Mouse (Mus musculus) ovary, postnatal 14 days (tissue): ENCODE data around the gene Atf2.
A peak's percentile ranks its signal among the peaks of the same experiment; 100 is the strongest.

Experiments
- DNase-seq: peaks from one replicate; pipeline ENCODE4 v3.0.0; 2022; ENCODE audit warnings: low spot score

The Atf2 gene

GRCm38 (mm10) chr2:73775683-73776310 is 116.6 kb downstream of the Atf2 start:
- no peak for DNase-seq

GRCm38 (mm10) chr2:73774786-73775682 is 117.4 kb downstream of the Atf2 start, which contains the start of gene Chn1:
Gene Chn1, minus strand, starts transcription at chr2:73775346.
- peak; percentile 50 for DNase-seq

- DNase-seq, result no peak
Observed at GRCm38 (mm10) chr2:73772945-73773344, 119.5 kb downstream of the Atf2 start.

GRCm38 (mm10) chr2:73768669-73769068 is 123.8 kb downstream of the Atf2 start:
- DNase-seq, result no peak
